Mouse (Mus musculus): ENCODE results near the gene Car8.
"Not testable (repeated sequence)": the region's sequence is repeated elsewhere in the genome, so short reads cannot be mapped to it uniquely, and the experiment has no call there.

- TF ChIP-seq POLR2A (IDR thresholded peaks at IDR 0.05; ENCODE audit: borderline replicate concordance, low read depth, low read length); CTCF (IDR thresholded peaks at IDR 0.05; ENCODE audit: low read depth, low read length): not testable (repeated sequence)
Observed at GRCm38 (mm10) chr4:8093566-8093965, 145.3 kb downstream of the Car8 start.
